Mouse (Mus musculus) neural tube, embryonic 10.5 days (tissue): ENCODE measurements around the gene Olfr558.

Experiments used
- DNase-seq: peaks from one replicate; pipeline ENCODE4 v3.0.0-alpha.2; 2017; ENCODE audit warnings: low spot score; ENCODE audit errors: extremely low spot score

The Olfr558 gene

DNA sequence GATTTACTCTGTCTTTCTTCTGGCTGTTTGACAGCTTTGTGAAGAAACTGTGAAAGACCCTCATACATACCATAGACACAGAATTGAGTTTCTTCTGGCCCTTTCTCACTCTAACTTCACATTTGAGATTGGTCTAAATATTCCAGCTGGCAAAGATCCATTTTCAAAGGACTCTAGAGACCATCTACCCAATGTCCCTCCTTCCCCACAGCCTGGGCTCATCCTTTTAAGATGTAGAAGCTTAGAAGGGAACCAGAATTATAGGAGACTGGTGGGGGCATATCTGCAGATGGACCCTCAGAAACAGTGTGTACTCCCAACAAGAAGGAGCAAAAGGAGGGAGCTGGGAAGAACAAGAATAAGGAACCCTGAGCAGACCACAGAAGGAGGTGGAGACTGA lies at the start of gene Olfr558:
Gene Olfr558 (plus strand): TSS at position 301 of the 400 bp plus-strand sequence.
- no peak for DNase-seq

GRCm38 (mm10) chr7:102658523-102658922 lies 43.5 kb upstream of the Olfr558 start, which contains the start of gene Olfr555:
Gene Olfr555, plus strand, starts transcription at chr7:102658823.
- no peak for DNase-seq

DNA sequence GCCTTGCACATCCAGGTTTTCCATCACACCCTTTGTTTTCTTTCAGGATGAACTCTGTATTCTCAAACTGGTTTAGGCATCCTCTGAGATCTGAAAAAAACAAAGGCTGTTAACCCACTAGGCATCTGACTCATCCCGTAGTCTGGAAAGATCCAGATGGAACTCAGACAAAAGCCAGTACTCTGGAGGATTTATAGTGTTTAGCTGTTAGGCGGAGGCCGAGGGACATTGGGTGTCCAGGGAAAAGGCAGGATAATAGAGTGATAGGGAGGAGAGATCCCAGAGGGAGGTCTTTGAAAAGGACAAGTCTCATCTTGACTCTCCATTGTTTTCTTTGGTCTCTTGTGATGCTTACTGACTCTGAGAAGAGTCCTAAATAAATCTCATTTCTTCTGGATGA lies 37.4 kb upstream of the Olfr558 start, which contains the start of gene Olfr556:
Gene Olfr556 (plus strand): TSS at position 301 of the 400 bp plus-strand sequence.
- no peak for DNase-seq

DNA sequence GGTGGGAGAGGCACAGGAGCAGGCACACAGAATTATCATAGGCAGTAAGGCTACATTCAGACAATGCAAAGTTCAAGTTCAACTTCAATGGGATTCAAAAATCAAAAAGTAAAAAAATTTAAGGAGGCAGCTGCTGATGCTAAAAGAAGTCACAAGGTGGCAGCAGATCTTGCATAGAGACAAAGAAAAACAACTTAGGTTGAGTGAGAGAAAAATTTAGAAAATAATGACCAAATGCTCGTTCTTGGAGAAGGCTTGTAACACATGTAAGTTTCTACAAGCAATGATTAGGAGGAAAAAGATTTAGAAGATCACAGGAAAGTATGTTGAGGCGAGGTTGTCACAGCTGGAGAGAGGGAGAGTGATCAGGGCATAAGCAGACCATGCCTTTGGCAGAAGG lies 36.6 kb upstream of the Olfr558 start:
- DNase-seq, result no peak

DNA sequence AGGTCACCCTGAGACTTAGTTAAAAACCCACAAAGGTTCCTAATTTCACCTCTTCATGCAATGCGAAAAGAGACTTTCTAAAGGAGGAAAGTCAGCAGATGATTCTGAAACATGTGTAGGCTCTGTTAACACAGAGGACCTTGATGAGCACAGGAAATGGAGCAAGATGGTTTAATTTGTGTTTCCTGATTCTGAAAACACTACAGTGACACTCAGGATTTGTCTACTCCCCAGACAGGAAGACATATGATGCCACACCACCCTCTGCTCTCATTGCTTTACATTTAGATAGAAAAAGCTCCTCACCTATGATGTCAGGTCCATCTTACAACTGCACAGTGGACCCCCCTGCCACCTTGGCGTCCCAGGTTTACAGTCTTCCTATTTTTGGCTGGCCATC lies 25.8 kb upstream of the Olfr558 start:
- no peak for DNase-seq

DNA sequence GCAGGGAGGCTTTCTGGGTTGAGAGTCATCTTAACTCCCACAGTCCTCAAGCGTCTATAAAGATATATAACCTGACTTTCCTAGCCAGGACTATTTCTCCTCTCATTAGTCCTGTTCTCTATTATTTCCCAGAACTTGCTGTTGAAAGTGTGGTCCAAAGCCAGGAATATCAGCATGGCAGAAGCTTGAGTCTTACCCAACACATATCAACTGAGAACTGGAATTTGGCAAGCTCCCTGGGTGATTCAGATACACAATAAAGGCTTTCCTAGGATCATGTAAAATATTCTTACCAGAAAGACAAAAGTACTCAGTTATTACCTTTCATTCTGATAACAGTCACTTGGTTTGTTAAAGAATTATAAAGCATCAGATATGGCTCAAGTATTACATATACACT lies 20.1 kb upstream of the Olfr558 start:
- no peak for DNase-seq

- DNase-seq, result peak; percentile 87
Measured at GRCm38 (mm10) chr7:102686944-102687501, 15.0 kb upstream of the Olfr558 start, which contains the start of gene Trim68. Gene Trim68, minus strand, starts transcription at chr7:102687327.

DNA sequence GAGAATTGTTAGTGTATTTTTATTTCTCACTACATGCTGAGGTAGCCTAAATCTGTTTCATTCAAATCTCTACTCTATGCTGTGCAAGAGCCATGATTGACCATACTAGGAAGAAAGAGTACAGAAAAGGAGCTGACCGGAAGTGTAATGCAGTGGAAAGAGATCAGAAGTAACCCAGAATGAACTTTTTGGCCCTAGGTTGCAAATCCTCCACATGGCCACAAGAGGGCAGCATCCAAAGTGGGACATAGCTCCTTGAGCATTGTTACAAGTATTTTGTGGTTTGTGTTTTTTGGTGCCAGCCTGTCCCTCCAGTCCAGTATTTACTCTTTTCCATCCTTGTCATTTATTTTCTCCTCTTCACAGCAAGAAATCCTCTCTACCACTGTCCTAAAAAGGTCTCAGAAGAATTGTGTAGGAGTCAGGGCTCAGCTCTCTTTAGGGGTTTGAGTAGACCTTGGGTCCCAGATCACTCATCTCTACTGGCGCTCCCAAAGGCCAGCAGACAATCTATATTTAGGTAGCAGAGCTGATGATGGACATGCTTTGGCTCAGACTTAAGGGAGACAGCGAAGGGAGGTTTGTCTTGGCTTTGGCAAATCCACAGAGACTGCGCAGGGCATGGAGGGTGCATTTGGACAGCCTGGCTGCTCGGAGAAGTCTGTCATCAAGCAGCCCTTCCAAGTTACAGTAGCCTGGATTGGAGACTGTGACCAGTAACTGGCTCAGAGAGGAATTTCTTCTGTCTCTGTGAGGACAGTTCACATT lies 6.5 kb upstream of the Olfr558 start, which contains the start of gene Olfr557:
Gene Olfr557 (plus strand): TSS at position 553 of the 768 bp plus-strand sequence.
- peak; percentile 33 for DNase-seq

DNA sequence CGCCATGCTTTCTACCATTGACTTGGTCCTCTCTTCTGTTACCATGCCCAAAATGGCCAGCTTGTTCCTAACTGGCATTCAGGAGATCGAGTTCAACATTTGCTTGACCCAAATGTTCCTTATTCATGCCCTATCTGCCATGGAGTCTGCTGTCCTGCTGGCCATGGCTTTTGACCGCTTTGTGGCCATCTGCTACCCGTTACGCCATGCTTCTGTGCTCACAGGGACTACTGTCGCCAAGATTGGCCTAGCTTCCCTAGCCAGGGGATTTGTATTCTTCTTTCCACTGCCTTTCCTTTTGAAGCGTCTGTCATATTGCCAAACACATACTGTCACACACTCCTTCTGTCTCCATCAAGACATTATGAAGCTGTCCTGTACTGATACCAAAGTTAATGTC lies 3.6 kb upstream of the Olfr558 start:
- no peak for DNase-seq

GRCm38 (mm10) chr7:102718970-102719369 lies 17.0 kb downstream of the Olfr558 start, which contains the start of gene Olfr33:
Gene Olfr33, minus strand, starts transcription at chr7:102719070.
- no peak for DNase-seq

GRCm38 (mm10) chr7:102727391-102727790 lies 25.4 kb downstream of the Olfr558 start, which contains the start of gene Olfr559:
Gene Olfr559, minus strand, starts transcription at chr7:102727491.
- no peak for DNase-seq

DNA sequence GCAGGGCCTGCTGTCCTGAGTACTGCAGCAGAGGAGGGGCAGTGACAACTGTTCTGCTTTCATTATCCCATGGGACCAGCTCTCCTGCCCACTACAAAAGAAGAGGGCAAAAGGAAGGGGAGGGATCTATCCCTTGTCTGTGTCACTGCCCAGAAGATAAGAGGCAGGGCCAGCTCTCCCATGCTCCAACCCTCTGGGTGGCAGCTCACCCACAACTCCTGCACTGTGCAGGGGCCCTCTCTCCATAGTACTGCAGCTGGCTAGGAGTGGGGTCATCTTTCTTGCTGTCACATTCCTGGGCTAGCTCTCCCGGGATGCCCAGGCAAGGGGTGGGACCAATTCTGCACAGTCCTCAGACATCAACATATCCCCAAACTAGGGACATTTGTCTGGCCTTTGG lies 31.8 kb downstream of the Olfr558 start:
- no peak for DNase-seq

DNA sequence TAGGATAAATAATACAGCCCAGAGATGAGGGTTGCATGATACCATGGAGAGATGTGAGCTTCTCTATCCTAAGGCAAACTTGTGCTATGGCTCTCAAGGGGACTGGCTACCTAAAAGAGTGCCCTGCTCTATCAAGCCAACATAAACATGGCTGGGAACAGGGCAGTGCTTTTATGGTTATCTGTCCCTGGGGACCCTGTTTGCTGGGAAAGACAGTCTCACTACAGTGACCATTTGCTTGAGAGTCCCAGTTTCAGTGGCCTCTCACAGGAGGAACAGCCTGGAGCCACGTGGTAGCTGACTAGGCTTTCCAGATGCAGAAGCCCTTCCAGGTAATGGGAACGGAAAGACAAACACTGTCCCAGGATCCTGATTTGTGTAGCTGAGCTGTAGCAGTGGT lies 35.7 kb downstream of the Olfr558 start:
- no peak for DNase-seq

- no peak for DNase-seq
Measured at GRCm38 (mm10) chr7:102752086-102752485, 50.1 kb downstream of the Olfr558 start.

DNA sequence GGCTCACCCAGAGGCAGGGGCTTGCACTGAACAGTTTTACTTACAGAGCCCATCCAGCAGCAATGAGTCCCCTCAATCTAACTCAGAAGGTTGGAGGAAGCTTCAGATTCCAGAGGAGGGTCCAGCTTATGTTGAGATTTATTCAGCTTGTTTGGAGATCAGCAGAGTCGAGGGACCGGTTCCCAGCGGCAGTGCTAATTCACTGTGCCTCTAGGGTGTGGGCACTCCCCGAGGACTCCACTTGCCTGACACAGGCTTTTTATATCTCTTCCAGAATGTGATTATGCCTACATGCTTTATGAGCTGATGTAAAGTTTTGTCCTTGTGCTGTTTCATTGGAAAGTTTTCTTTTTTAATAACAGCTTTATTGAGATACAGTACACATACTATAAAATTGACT lies 57.3 kb downstream of the Olfr558 start, which contains the start of the genes Olfr560 and Olfr78:
Gene Olfr560 (minus strand): TSS at position 101 of the 400 bp plus-strand sequence.
Gene Olfr78 (minus strand): TSS at position 206 of the 400 bp plus-strand sequence.
- no peak for DNase-seq
